Comparison of ENCODE assay signal across 7 mouse cellular contexts in the genomic region with DNA sequence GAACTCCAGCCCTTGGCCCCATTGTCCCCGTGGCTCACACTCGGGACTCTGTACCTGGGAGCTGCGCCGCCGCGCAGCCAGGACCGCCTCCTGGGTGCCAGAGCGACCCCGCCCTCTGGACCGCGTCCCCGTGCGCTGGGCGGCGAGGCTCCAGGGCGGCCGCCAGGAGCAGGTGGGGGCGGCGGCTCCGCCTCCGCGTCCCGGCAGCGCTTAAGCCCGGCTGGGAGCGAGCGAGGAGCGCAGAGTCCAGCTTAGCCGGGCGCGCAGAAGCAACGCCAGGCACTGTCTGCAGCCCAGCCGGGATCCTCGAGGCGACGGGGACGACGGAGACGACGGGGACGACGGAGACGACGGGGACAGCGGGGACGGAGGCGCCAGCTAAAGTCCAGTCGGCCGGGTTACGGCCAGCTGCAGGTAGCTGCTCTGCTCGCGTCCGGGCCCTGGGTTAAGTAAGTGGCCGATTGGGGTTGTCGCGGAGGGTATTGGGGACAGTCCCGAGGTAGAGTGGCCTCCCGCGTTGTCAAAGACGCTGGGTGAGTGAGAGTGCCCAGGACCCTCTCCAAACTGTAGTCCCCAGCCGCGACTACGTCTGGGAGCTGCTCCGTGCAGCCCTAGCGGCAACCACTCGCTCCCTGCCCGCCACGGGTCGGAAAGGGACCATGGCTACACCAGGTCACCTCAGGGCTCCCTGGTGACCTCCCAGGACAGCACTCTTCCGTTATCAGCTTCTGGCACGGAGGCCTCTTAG. TPM values are rescaled to one million over a fixed set of nuclear protein-coding genes. Genes with fewer than 3 reads are reported as not detected.
DNase-seq lines count a peak whose midpoint lies in the region; ATAC-seq and TF ChIP-seq lines count a peak whose summit lies in the region.

A gene (plus strand): TSS at position 157 of the 748 bp plus-strand sequence.

- no peak; the same call in 1 of the 2 replicates for TF ChIP-seq POLR2A in testis, adult 2 months (IDR thresholded peaks at IDR 0.05; ENCODE audit: control insufficient read depth, low read depth, low read length)

- no peak for TF ChIP-seq CTCF in testis, adult 2 months (IDR thresholded peaks at IDR 0.05; ENCODE audit: control insufficient read depth, insufficient read depth, insufficient replicate concordance, low read depth, low read length)

- ATAC-seq in limb, embryonic 12.5 days (ENCODE audit: insufficient number of reproducible peaks, insufficient read depth, low FRiP score, low TSS enrichment, low read depth), result peak; percentile 76
- ATAC-seq in midbrain, embryonic 14.5 days (ENCODE audit: low FRiP score, low TSS enrichment), result peak; percentile 83

- no peaks in the 10 kb centered on the region for H3K36me3 ChIP-seq in limb, embryonic 12.5 days
- no peaks in the 10 kb centered on the region for H3K36me3 ChIP-seq in midbrain, embryonic 14.5 days (ENCODE audit: control insufficient read depth, insufficient read depth, low read length)
- no peaks in the 10 kb centered on the region for H3K36me3 ChIP-seq in testis, adult 2 months (ENCODE audit: control insufficient read depth, insufficient read depth, low read length)

- under 1% methylated on average over 71 of the region's 71 CpGs for WGBS in limb, embryonic 12.5 days
- under 1% methylated on average over 69 of the region's 71 CpGs for WGBS in midbrain, embryonic 14.5 days

- DNase-seq in adrenal gland, postnatal 36 days, result peak; percentile 77 to 84
- DNase-seq in embryo, embryonic 10 days (ENCODE audit: low spot score), result peak; percentile 69
- DNase-seq in heart, adult 11 months, result peak; percentile 97
- DNase-seq in kidney, adult 11 months, result peak; percentile 78
- DNase-seq in midbrain, embryonic 14.5 days, result peak; percentile 84

- peak within 1 kb of the TSS; percentile 57 for H3K4me3 ChIP-seq in limb, embryonic 12.5 days (replicated peaks)
- H3K4me3 ChIP-seq in midbrain, embryonic 14.5 days (replicated peaks; ENCODE audit: low read depth, low read length), result peak within 1 kb of the TSS; percentile 65
- peak within 1 kb of the TSS; percentile 78 for H3K4me3 ChIP-seq in testis, adult 2 months (ENCODE audit: control insufficient read depth, low read depth, low read length)

- no peaks in the 10 kb centered on the region for H3K9me3 ChIP-seq in limb, embryonic 12.5 days
- no peaks in the 10 kb centered on the region; the same call in 1 of the 2 replicates for H3K9me3 ChIP-seq in midbrain, embryonic 14.5 days (ENCODE audit: control insufficient read depth, low read length)

- H3K4me2 ChIP-seq in limb, embryonic 12.5 days, result peak within 1 kb of the TSS; percentile 96
- peak within 1 kb of the TSS; percentile 92 for H3K4me2 ChIP-seq in midbrain, embryonic 14.5 days (ENCODE audit: low read length)

- peak within 1 kb of the TSS; percentile 60 for H3K9ac ChIP-seq in limb, embryonic 12.5 days (replicated peaks)
- H3K9ac ChIP-seq in midbrain, embryonic 14.5 days (replicated peaks; ENCODE audit: low read length), result peak within 1 kb of the TSS; percentile 74

- peaks cover 16% of the 10 kb centered on the region for H3K4me1 ChIP-seq in limb, embryonic 12.5 days (replicated peaks)
- peaks cover 15% of the 10 kb centered on the region; the same call in 1 of the 2 replicates for H3K4me1 ChIP-seq in midbrain, embryonic 14.5 days (ENCODE audit: control insufficient read depth, insufficient read depth, low read length)
- peaks cover 6% of the 10 kb centered on the region for H3K4me1 ChIP-seq in testis, adult 2 months (ENCODE audit: control insufficient read depth, insufficient read depth, low read length)

- peaks cover 47% of the 10 kb centered on the region for H3K27me3 ChIP-seq in limb, embryonic 12.5 days
- 0 out of 2 replicates have a peak, but pooled peaks cover 7% of the 10 kb centered on the region for H3K27me3 ChIP-seq in midbrain, embryonic 14.5 days (ENCODE audit: control insufficient read depth, insufficient read depth, low read length)
- no peaks in the 10 kb centered on the region; the same call in 1 of the 2 replicates for H3K27me3 ChIP-seq in testis, adult 2 months (ENCODE audit: control insufficient read depth, insufficient read depth, low read length)

- no peak within 1 kb of the TSS for H3K27ac ChIP-seq in limb, embryonic 12.5 days
- H3K27ac ChIP-seq in midbrain, embryonic 14.5 days (replicated peaks; ENCODE audit: low read depth, low read length), result peak within 1 kb of the TSS; percentile 55
- H3K27ac ChIP-seq in testis, adult 2 months (ENCODE audit: control insufficient read depth, insufficient read depth, low read depth, low read length), result peak within 1 kb of the TSS; percentile 67

RNA-seq across cellular contexts. Expression of the gene that starts here (rescaled TPM):
- total RNA-seq in adrenal gland, postnatal 36 days (2021), result 1 to 10 TPM in 1 of 2 experiments, under 1 TPM in 1; 0.99 to 1.4 TPM
- polyA plus RNA-seq in limb, embryonic 12.5 days (2016; fragmentation: Nextera tagmentation; extraction: Ambion mirVana), result 1.0 and 1.1 TPM in 2 replicates
- 4.8 and 5.0 TPM in 2 replicates for polyA plus RNA-seq in midbrain, embryonic 14.5 days (2014; fragmentation: Nextera tagmentation; extraction: Ambion mirVana)
- polyA plus RNA-seq in testis, adult 2 months (2012; rRNA removed), result 13.4 and 18.2 TPM in 2 replicates
